Mouse (Mus musculus): ENCODE data around the gene Serhl. TPM values are rescaled to one million over a fixed set of nuclear protein-coding genes. Genes with fewer than 3 reads are reported as not detected.
A peak's percentile ranks its signal among the peaks of the same experiment; 100 is the strongest.
"Not testable (repeated sequence)": the region's sequence is repeated elsewhere in the genome, so short reads cannot be mapped to it uniquely, and the experiment has no call there.

Serhl gene
- polyA plus RNA-seq, 1 experiment from 2014 or later, result 71.0 TPM

DNA sequence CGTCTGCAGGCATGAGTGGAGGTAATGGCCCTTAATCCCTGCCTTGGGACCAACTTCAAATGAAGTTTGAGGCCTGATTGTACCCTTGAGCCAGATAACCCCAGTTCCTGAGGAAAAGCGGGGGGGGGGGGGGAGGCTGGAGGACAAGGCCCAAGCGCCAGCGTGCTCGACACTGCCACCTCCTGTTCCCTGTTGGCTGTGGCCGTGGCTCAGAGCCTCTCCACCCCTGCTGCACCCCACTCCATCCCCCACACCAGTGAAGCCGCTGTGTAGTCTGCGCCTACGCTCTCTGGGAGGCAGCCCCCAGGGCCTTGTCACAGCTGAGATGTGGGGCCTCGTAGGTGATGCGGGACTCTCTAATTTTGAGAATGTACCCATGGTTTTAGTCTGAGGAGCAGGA is 23.6 kb downstream of the Serhl start:
- Histone ChIP-seq H3K27ac (ENCODE audit: low read length) (no peak overlapping the region), H3K9me3 (ENCODE audit: control insufficient read depth, low read length) (no peaks in the 10 kb centered on the region), H3K27me3 (replicated peaks; ENCODE audit: control insufficient read depth, insufficient read depth, low read length) (no peaks in the 10 kb centered on the region), H3K36me3 (ENCODE audit: control insufficient read depth, insufficient read depth, low read length) (peaks cover 10% of the 10 kb centered on the region; the same call in 1 of the 2 replicates), H3K4me2 (ENCODE audit: low read depth, low read length) (no peak overlapping the region), H3K4me3 (ENCODE audit: low read length) (no peak overlapping the region), H3K4me1 (ENCODE audit: control insufficient read depth, insufficient read depth, low read length) (peaks cover 3% of the 10 kb centered on the region), H3K9ac (ENCODE audit: low read depth, low read length) (0 out of 2 replicates have a peak overlapping the region, but pooled peaks have one; percentile 7)
- WGBS, result 9% methylated on average over 11 of the region's 11 CpGs
- ATAC-seq, result peak; percentile 62

DNA sequence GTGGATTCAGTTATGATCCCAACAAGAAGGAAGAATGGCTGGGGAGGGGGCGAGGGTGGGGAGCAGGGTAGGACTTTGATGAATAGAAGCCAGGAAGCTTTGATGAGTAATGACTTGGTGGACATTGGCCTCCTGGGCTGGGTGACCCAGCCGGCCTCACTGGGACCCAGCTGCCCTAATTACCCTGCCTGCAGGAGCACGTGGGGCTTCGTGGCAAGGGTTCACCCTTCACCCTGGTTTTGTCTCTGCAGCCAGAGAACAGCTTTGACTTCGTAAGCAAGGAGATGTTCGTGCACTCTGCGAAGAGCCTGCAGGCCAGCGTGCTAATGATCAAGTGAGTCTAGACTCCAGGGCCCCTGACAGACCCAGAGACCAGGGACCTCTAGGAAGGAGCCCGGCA is 24.8 kb downstream of the Serhl start:
- no peak overlapping the region for H3K4me2 ChIP-seq (ENCODE audit: low read depth, low read length)
- no peak overlapping the region for H3K4me3 ChIP-seq (ENCODE audit: low read length)
- H3K9ac ChIP-seq (ENCODE audit: low read depth, low read length), result no peak overlapping the region
- ATAC-seq, result no peak
- H3K36me3 ChIP-seq (ENCODE audit: control insufficient read depth, insufficient read depth, low read length), result peaks cover 15% of the 10 kb centered on the region; the same call in 1 of the 2 replicates
- no peaks in the 10 kb centered on the region for H3K9me3 ChIP-seq (ENCODE audit: control insufficient read depth, low read length)
- no peaks in the 10 kb centered on the region for H3K27me3 ChIP-seq (replicated peaks; ENCODE audit: control insufficient read depth, insufficient read depth, low read length)
- H3K4me1 ChIP-seq (ENCODE audit: control insufficient read depth, insufficient read depth, low read length), result peaks cover 3% of the 10 kb centered on the region
- no peak overlapping the region for H3K27ac ChIP-seq (ENCODE audit: low read length)
- WGBS, result 68% methylated on average over 9 of the region's 9 CpGs

DNA sequence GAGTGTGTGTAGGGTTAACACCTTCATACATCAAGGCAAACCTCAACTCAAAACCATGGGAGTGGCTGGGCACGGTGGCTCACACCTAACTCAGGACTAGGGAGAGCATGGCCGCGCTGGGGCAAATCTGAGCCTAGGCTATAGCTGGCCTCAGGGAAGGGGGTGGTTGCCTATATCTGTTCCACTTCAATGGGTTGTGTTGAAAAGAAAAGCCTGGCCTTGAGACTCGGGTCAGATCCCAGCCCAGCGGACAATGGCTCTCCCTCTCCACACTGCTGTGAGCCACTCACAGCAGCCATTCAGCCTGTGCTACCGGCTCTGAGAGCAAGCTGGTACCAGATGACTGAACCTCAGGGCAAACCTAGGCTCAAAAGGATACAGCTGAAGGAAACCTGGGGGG is 25.8 kb downstream of the Serhl start:
- Histone ChIP-seq H3K4me3 (ENCODE audit: low read length) (no peak overlapping the region), H3K9ac (ENCODE audit: low read depth, low read length) (no peak overlapping the region), H3K4me1 (ENCODE audit: control insufficient read depth, insufficient read depth, low read length) (peaks cover 3% of the 10 kb centered on the region), H3K9me3 (ENCODE audit: control insufficient read depth, low read length) (no peaks in the 10 kb centered on the region), H3K36me3 (ENCODE audit: control insufficient read depth, insufficient read depth, low read length) (peaks cover 20% of the 10 kb centered on the region; the same call in 1 of the 2 replicates), H3K4me2 (ENCODE audit: low read depth, low read length) (no peak overlapping the region), H3K27me3 (replicated peaks; ENCODE audit: control insufficient read depth, insufficient read depth, low read length) (no peaks in the 10 kb centered on the region), H3K27ac (ENCODE audit: low read length) (no peak overlapping the region)
- 86% methylated on average over 6 of the region's 6 CpGs for WGBS
- ATAC-seq, result no peak

DNA sequence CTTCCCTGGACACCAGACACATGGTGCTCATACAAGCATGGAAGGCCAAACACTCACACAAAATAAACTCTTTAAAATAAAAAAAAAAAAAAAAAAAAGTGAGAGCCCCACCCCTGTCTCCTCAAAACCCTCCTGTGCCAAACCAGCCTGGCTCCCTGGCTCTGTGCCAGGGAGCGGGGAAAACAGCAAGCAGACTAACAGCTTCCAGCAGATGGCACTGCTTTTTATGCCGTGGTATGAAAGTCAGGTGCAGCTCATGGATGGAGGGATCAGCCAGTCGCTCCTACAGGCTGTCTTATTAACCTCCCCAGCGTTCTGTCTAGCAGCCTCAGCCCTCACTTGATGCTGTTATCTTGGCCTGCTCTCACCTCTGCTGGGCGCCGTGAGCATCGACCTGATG is 29.1 kb downstream of the Serhl start:
- H3K4me1 ChIP-seq (ENCODE audit: control insufficient read depth, insufficient read depth, low read length), result peaks cover 5% of the 10 kb centered on the region
- no peak overlapping the region for H3K4me2 ChIP-seq (ENCODE audit: low read depth, low read length)
- H3K4me3 ChIP-seq (ENCODE audit: low read length), result no peak overlapping the region
- WGBS, result 68% methylated on average over 7 of the region's 7 CpGs
- no peaks in the 10 kb centered on the region for H3K27me3 ChIP-seq (replicated peaks; ENCODE audit: control insufficient read depth, insufficient read depth, low read length)
- no peak overlapping the region for H3K9ac ChIP-seq (ENCODE audit: low read depth, low read length)
- peaks cover 20% of the 10 kb centered on the region; the same call in 1 of the 2 replicates for H3K36me3 ChIP-seq (ENCODE audit: control insufficient read depth, insufficient read depth, low read length)
- no peaks in the 10 kb centered on the region for H3K9me3 ChIP-seq (ENCODE audit: control insufficient read depth, low read length)
- no peak overlapping the region for H3K27ac ChIP-seq (ENCODE audit: low read length)
- no peak for ATAC-seq

DNA sequence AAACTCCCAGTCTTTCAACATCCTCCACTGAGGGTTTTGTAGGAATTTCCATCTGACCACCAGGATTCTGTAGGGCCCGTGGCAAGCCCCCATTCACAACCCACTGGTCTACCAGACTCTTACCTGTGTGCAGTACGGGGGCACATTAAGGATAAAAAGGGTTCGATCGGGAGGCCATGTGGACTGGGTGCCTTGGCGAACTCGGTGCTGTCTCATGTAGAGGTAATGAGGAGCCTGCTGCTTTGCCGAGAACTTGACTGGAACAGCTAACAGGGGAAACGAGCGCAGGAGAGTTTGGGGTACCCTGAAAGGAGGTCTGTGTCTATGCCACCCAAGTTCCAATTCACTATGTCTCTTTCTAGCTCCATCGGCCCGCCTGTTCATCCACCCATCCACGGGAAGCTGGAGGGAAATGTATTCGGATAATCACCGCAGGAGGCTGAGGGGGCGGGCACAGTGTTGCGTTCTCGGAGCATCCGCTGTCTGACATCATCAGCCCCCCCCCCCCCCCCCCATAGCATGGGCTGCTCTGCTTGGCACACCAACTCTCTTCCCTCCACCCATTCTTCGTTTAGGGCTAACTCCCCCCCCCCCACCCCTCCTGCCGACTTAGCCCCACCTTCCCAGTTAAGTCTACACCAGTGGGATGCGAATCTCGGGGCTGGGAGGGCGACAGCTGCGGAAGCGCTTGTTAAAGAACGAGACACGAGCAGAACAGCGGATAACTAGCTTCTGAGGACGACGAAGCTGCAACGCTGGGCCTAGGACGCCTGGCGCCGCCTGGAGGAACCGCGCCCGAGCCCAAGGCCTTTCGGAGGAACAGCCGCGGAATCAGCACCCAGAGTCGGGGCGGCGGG is 32.6 kb downstream of the Serhl start:
- H3K27ac ChIP-seq (ENCODE audit: low read length), result peak overlapping the region; percentile 61
- no peaks in the 10 kb centered on the region for H3K9me3 ChIP-seq (ENCODE audit: control insufficient read depth, low read length)
- peak overlapping the region; percentile 90 for H3K4me3 ChIP-seq (ENCODE audit: low read length)
- peaks cover 5% of the 10 kb centered on the region for H3K4me1 ChIP-seq (ENCODE audit: control insufficient read depth, insufficient read depth, low read length)
- peak overlapping the region; percentile 83 for H3K4me2 ChIP-seq (ENCODE audit: low read depth, low read length)
- H3K9ac ChIP-seq (ENCODE audit: low read depth, low read length), result peak overlapping the region; percentile 82
- H3K36me3 ChIP-seq (ENCODE audit: control insufficient read depth, insufficient read depth, low read length), result peaks cover 30% of the 10 kb centered on the region
- H3K27me3 ChIP-seq (replicated peaks; ENCODE audit: control insufficient read depth, insufficient read depth, low read length), result no peaks in the 10 kb centered on the region
- WGBS, result 3% methylated on average over 43 of the region's 43 CpGs
- ATAC-seq, result peak; percentile 66

DNA sequence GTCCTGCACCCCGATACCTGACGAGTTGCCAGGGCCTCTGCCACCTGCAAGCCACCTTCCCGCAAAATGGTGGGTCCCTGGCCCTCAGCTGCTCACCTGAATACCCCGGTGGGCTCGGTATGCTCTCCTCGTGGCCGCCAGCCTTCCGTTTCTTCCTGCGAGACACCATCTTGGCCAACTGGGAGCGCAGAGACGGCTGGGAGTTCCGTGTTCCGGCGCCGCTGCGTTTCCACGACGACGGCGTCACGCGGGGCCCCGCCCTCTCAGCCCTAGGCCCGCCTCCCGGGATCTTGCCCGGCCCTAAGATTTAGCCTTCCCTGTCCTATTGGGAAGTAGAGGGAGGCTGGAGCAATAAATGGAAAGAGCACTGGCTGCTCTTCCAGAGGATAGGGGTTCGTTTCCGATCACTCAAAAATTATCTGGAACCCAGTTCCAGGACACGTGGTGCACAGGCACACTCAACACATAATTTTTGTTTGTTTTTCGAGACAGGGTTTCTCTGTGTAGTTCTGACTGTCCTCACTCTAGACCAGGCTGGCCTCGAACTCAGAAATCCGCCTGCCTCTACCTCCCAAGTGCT is 33.4 kb downstream of the Serhl start, which contains the start of gene Rrp7a:
TSS of gene Rrp7a (minus strand) at position 236 of the 580 bp plus-strand sequence.
- Histone ChIP-seq H3K4me1 (ENCODE audit: control insufficient read depth, insufficient read depth, low read length) (peaks cover 5% of the 10 kb centered on the region), H3K9me3 (ENCODE audit: control insufficient read depth, low read length) (no peaks in the 10 kb centered on the region), H3K27me3 (replicated peaks; ENCODE audit: control insufficient read depth, insufficient read depth, low read length) (no peaks in the 10 kb centered on the region), H3K27ac (ENCODE audit: low read length) (peak within 1 kb of the TSS; percentile 61), H3K4me3 (ENCODE audit: low read length) (peak within 1 kb of the TSS; percentile 90), H3K4me2 (ENCODE audit: low read depth, low read length) (peak within 1 kb of the TSS; percentile 83), H3K36me3 (ENCODE audit: control insufficient read depth, insufficient read depth, low read length) (peaks cover 32% of the 10 kb centered on the region), H3K9ac (ENCODE audit: low read depth, low read length) (peak within 1 kb of the TSS; percentile 82)
- 9% methylated on average over 32 of the region's 32 CpGs for WGBS
- peak; percentile 94 for ATAC-seq

DNA sequence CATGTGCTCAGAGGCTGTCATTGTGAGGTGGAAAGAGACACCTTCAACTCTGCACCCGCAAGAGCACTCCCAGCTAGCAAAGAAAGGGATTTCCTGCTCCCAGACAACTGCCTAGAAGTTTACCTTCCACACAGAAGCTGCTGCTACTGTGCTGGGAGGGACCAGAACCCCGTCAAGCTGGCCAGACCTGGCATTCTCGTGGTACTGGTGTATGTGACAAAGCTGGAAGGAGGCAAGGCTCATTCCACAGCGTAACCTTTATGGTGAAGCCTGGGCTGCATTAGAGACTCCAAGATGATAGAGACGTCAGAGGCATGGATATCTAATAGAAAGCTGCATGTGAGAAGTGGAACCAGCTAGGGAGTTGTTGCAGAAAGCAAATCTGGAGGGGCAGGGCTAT is 35.3 kb downstream of the Serhl start:
- H3K27ac ChIP-seq (ENCODE audit: low read length), result no peak overlapping the region
- H3K4me2 ChIP-seq (ENCODE audit: low read depth, low read length), result no peak overlapping the region
- no peaks in the 10 kb centered on the region for H3K9me3 ChIP-seq (ENCODE audit: control insufficient read depth, low read length)
- ATAC-seq, result no peak
- no peaks in the 10 kb centered on the region for H3K27me3 ChIP-seq (replicated peaks; ENCODE audit: control insufficient read depth, insufficient read depth, low read length)
- H3K4me3 ChIP-seq (ENCODE audit: low read length), result no peak overlapping the region
- H3K9ac ChIP-seq (ENCODE audit: low read depth, low read length), result no peak overlapping the region
- peaks cover 27% of the 10 kb centered on the region for H3K36me3 ChIP-seq (ENCODE audit: control insufficient read depth, insufficient read depth, low read length)
- WGBS, result 63% methylated on average over 5 of the region's 5 CpGs
- H3K4me1 ChIP-seq (ENCODE audit: control insufficient read depth, insufficient read depth, low read length), result peaks cover 5% of the 10 kb centered on the region

DNA sequence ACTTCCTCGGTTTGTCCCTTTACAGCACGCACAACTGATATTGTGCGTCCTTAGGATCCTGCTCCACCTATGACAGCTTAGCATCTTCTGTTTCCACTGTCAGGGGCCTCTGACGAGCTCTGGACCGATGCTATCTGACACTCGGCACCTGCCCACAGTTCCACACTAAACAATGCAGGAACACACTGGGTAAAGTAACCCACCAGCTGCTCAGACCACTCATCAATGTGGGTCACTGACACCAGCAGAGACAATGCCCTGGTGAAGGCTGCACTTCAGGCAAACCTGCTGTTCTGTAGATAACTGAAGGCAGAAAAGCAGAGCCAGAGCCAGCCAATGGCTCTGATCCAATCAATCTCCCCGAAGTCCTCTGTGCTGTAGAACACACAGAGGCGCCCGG is 37.3 kb downstream of the Serhl start:
- no peak overlapping the region for H3K9ac ChIP-seq (ENCODE audit: low read depth, low read length)
- peaks cover 2% of the 10 kb centered on the region for H3K4me1 ChIP-seq (ENCODE audit: control insufficient read depth, insufficient read depth, low read length)
- 91% methylated on average over 9 of the region's 9 CpGs for WGBS
- no peak overlapping the region for H3K27ac ChIP-seq (ENCODE audit: low read length)
- H3K4me3 ChIP-seq (ENCODE audit: low read length), result no peak overlapping the region
- H3K27me3 ChIP-seq (replicated peaks; ENCODE audit: control insufficient read depth, insufficient read depth, low read length), result no peaks in the 10 kb centered on the region
- H3K36me3 ChIP-seq (ENCODE audit: control insufficient read depth, insufficient read depth, low read length), result peaks cover 30% of the 10 kb centered on the region
- no peak for ATAC-seq
- H3K4me2 ChIP-seq (ENCODE audit: low read depth, low read length), result no peak overlapping the region
- no peaks in the 10 kb centered on the region for H3K9me3 ChIP-seq (ENCODE audit: control insufficient read depth, low read length)

DNA sequence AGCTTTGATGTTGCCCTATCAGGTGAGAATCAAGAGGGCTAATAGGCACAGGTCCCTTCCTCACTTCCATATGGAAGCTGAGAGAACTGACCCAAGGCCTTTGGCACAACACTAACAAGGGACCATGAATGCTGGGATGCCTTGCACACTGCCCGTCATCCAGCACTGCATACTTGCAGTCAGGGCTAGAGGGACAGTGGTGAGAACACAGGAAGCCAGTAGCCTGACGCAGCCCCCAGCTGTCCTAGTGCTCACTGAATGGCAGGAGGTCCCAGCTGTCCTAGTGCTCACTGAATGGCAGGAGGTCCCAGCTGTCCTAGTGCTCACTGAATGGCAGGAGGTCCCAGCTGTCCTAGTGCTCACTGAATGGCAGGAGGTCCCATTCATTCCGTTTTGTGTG is 37.7 kb downstream of the Serhl start:
- not testable (repeated sequence) for H3K9ac ChIP-seq (ENCODE audit: low read depth, low read length); ATAC-seq; H3K4me2 ChIP-seq (ENCODE audit: low read depth, low read length); H3K27ac ChIP-seq (ENCODE audit: low read length); H3K4me1 ChIP-seq (ENCODE audit: control insufficient read depth, insufficient read depth, low read length); H3K9me3 ChIP-seq (ENCODE audit: control insufficient read depth, low read length); H3K27me3 ChIP-seq (replicated peaks; ENCODE audit: control insufficient read depth, insufficient read depth, low read length); H3K4me3 ChIP-seq (ENCODE audit: low read length)
- H3K36me3 ChIP-seq (ENCODE audit: control insufficient read depth, insufficient read depth, low read length), result peaks cover 30% of the 10 kb centered on the region
- WGBS, result 76% methylated on average over 3 of the region's 3 CpGs

Measured in intestine, embryonic 16.5 days (tissue).